Mouse (Mus musculus) kidney, adult 2 months (tissue): Measurements from ENCODE around the gene Pitpnm1.

Experiments used
- CTCF ChIP-seq: fragments of 200-500 bp; conservative IDR thresholded peaks from 2 replicates; pipeline ENCODE4 v1.5.1; 2011; ENCODE audit warnings: low read depth, mild to moderate bottlenecking, control low read depth, low read length, moderate library complexity, mixed read lengths; ENCODE audit not compliant: insufficient read depth, insufficient read length
- POLR2A ChIP-seq: fragments of 200-500 bp; IDR thresholded peaks from one replicate; pipeline ENCODE4 v1.6.1; 2011; ENCODE audit warnings: low read depth, low read length, control low read depth

GRCm38 (mm10) chr19:4104675-4105194 lies 4.9 kb downstream of the Pitpnm1 start:
- TF ChIP-seq CTCF: no peak
- TF ChIP-seq POLR2A: no peak
